Comparison of ENCODE assay signal across 16 mouse cellular contexts in genomic region chr4:135883881-135884516, GRCm38 (mm10). TPM values are rescaled to one million over a fixed set of nuclear protein-coding genes. Genes with fewer than 3 reads are reported as not detected.
DNase-seq lines count a peak whose midpoint lies in the region; ATAC-seq and TF ChIP-seq lines count a peak whose summit lies in the region.
"Had no signal": no experiment of that assay in that cellular context is flagged by ENCODE, and none has a peak within 500 bp of the region (broad histone marks: within the 10 kb centered on the region; RNA-seq: fewer than 3 reads in every experiment).

No protein-coding gene starts in this region.

- H3K4me3 ChIP-seq in heart, embryonic 13.5 days: no peak overlapping the region
- no peak overlapping the region for H3K4me3 ChIP-seq in liver, postnatal 0 days (ENCODE audit: low read depth, low read length)
- H3K4me3 ChIP-seq in liver, embryonic 12.5 days: no peak overlapping the region
- H3K4me3 ChIP-seq in embryonic facial prominence, embryonic 11.5 days (ENCODE audit: low read depth, low read length): no peak overlapping the region
- H3K4me3 ChIP-seq: heart, embryonic 15.5 days; midbrain, embryonic 13.5 days had no signal

- H3K27ac ChIP-seq in heart, embryonic 13.5 days (replicated peaks): no peak overlapping the region
- peak overlapping the region; percentile 65; the same call in 1 of the 2 replicates for H3K27ac ChIP-seq in liver, postnatal 0 days (ENCODE audit: low read depth)
- H3K27ac ChIP-seq in liver, embryonic 12.5 days: no peak overlapping the region
- 0 out of 2 replicates have a peak overlapping the region, but pooled peaks have one; percentile 8 for H3K27ac ChIP-seq in embryonic facial prominence, embryonic 11.5 days (replicated peaks; ENCODE audit: low read depth, low read length)
- H3K27ac ChIP-seq: heart, embryonic 15.5 days; hindbrain, embryonic 14.5 days; midbrain, embryonic 13.5 days had no signal

- ATAC-seq in heart, embryonic 13.5 days (ENCODE audit: extremely low read depth, insufficient number of reproducible peaks, low FRiP score, low TSS enrichment): no peak
- ATAC-seq in liver, postnatal 0 days: no peak; the same call in 1 of the 2 replicates
- ATAC-seq in liver, embryonic 12.5 days: no peak
- no peak for ATAC-seq in embryonic facial prominence, embryonic 11.5 days (replicated peaks; ENCODE audit: insufficient number of reproducible peaks, low FRiP score, low TSS enrichment, low read depth)
- ATAC-seq: forebrain, embryonic 14.5 days; midbrain, embryonic 13.5 days had no signal

- H3K36me3 ChIP-seq in heart, embryonic 13.5 days: no peaks in the 10 kb centered on the region
- H3K36me3 ChIP-seq in liver, postnatal 0 days (replicated peaks; ENCODE audit: insufficient read depth, low read length): no peaks in the 10 kb centered on the region
- H3K36me3 ChIP-seq in liver, embryonic 12.5 days: no peaks in the 10 kb centered on the region
- H3K36me3 ChIP-seq in embryonic facial prominence, embryonic 11.5 days (replicated peaks; ENCODE audit: control insufficient read depth, insufficient read depth, low read depth, low read length): no peaks in the 10 kb centered on the region
- H3K36me3 ChIP-seq: heart, embryonic 15.5 days; midbrain, embryonic 13.5 days had no signal

- no peak overlapping the region for H3K4me2 ChIP-seq in heart, embryonic 13.5 days
- no peak overlapping the region for H3K4me2 ChIP-seq in liver, postnatal 0 days (ENCODE audit: low read depth, low read length)
- H3K4me2 ChIP-seq in liver, embryonic 12.5 days: no peak overlapping the region
- H3K4me2 ChIP-seq in embryonic facial prominence, embryonic 11.5 days (ENCODE audit: low read depth, low read length): no peak overlapping the region
- H3K4me2 ChIP-seq: heart, embryonic 15.5 days; hindbrain, embryonic 14.5 days; midbrain, embryonic 13.5 days had no signal

- peaks cover 13% of the 10 kb centered on the region for H3K4me1 ChIP-seq in heart, embryonic 13.5 days
- peaks cover 13% of the 10 kb centered on the region for H3K4me1 ChIP-seq in liver, postnatal 0 days (ENCODE audit: insufficient read depth)
- H3K4me1 ChIP-seq in liver, embryonic 12.5 days: peaks cover 25% of the 10 kb centered on the region
- H3K4me1 ChIP-seq in embryonic facial prominence, embryonic 11.5 days (ENCODE audit: control insufficient read depth, insufficient read depth, low read length): 0 out of 2 replicates have a peak, but pooled peaks cover 2% of the 10 kb centered on the region
- H3K4me1 ChIP-seq: midbrain, embryonic 13.5 days had no signal

- DNase-seq in heart, adult 8-10 months (ENCODE audit: low spot score): no peak
- DNase-seq in liver, postnatal 0 days: no peak
- DNase-seq in embryonic facial prominence, embryonic 11.5 days (ENCODE audit: low spot score): no peak
- peak; percentile 55 for DNase-seq in thymus, postnatal 25 days
- no peak for DNase-seq in cerebellum, adult 9-10 months
- no peak for DNase-seq in right cerebral cortex, postnatal 10 days (ENCODE audit: low spot score in 2 of 2)
- DNase-seq: gastrocnemius, postnatal 10 days; lung, postnatal 10 days; right cerebral cortex, postnatal 14 days had no signal

- H3K9ac ChIP-seq in heart, embryonic 13.5 days: 0 out of 2 replicates have a peak overlapping the region, but pooled peaks have one; percentile 8
- no peak overlapping the region for H3K9ac ChIP-seq in liver, postnatal 0 days (replicated peaks)
- no peak overlapping the region for H3K9ac ChIP-seq in liver, embryonic 12.5 days
- H3K9ac ChIP-seq in embryonic facial prominence, embryonic 11.5 days (replicated peaks; ENCODE audit: low read length): no peak overlapping the region
- H3K9ac ChIP-seq: heart, embryonic 15.5 days; hindbrain, embryonic 14.5 days; midbrain, embryonic 13.5 days had no signal

- H3K9me3 ChIP-seq in heart, embryonic 13.5 days: no peaks in the 10 kb centered on the region
- H3K9me3 ChIP-seq in liver, postnatal 0 days (ENCODE audit: low read length): no peaks in the 10 kb centered on the region
- no peaks in the 10 kb centered on the region for H3K9me3 ChIP-seq in liver, embryonic 12.5 days (replicated peaks)
- H3K9me3 ChIP-seq in embryonic facial prominence, embryonic 11.5 days (replicated peaks; ENCODE audit: control insufficient read depth, low read length): no peaks in the 10 kb centered on the region
- H3K9me3 ChIP-seq: heart, embryonic 15.5 days; midbrain, embryonic 13.5 days had no signal

- no peaks in the 10 kb centered on the region for H3K27me3 ChIP-seq in heart, embryonic 13.5 days (replicated peaks)
- no peaks in the 10 kb centered on the region for H3K27me3 ChIP-seq in liver, postnatal 0 days (ENCODE audit: insufficient read depth, low read length)
- H3K27me3 ChIP-seq in liver, embryonic 12.5 days (replicated peaks): 0 out of 2 replicates have a peak, but pooled peaks cover 3% of the 10 kb centered on the region
- H3K27me3 ChIP-seq in embryonic facial prominence, embryonic 11.5 days (ENCODE audit: control insufficient read depth, insufficient read depth, low read length): no peaks in the 10 kb centered on the region
- H3K27me3 ChIP-seq: heart, embryonic 15.5 days; midbrain, embryonic 13.5 days had no signal

- WGBS in heart, embryonic 13.5 days: 47% methylated on average over 7 of the region's 7 CpGs
- WGBS in liver, postnatal 0 days (ENCODE audit: insufficient replicate concordance): 53% methylated on average over 7 of the region's 7 CpGs
- 43% methylated on average over 7 of the region's 7 CpGs for WGBS in liver, embryonic 12.5 days (ENCODE audit: insufficient replicate concordance)
- WGBS in embryonic facial prominence, embryonic 11.5 days: 33% methylated on average over 7 of the region's 7 CpGs

- TF ChIP-seq EP300 in liver, postnatal 0 days (IDR thresholded peaks at IDR 0.05; ENCODE audit: low read depth): no peak

- TF ChIP-seq CTCF in liver, postnatal 0 days (IDR thresholded peaks at IDR 0.05; ENCODE audit: low read depth): no peak

RNA-seq across cellular contexts. Expression of gene Pnrc2, which starts 10.3 kb away (rescaled TPM):
- polyA plus RNA-seq in heart, embryonic 13.5 days (2015; fragmentation: Nextera tagmentation; extraction: Ambion mirVana): 114 and 125 TPM in 2 replicates
- 10 to 100 TPM; 51.2 to 75.7 (median 66.5) TPM for total RNA-seq in heart, adult 8-10 months (2022)
- polyA plus RNA-seq in liver, postnatal 0 days (2015; fragmentation: Nextera tagmentation; extraction: Ambion mirVana): 53.2 and 55.2 TPM in 2 replicates
- 91.1 and 98.9 TPM in 2 replicates for polyA plus RNA-seq in liver, embryonic 12.5 days (2016; fragmentation: Nextera tagmentation; extraction: Ambion mirVana)
- polyA plus RNA-seq in embryonic facial prominence, embryonic 11.5 days (2014; fragmentation: Nextera tagmentation; extraction: Ambion mirVana): 227 and 251 TPM in 2 replicates

RNA-seq across cellular contexts. Expression of gene Cnr2, which starts 11.2 kb away (rescaled TPM):
- 0.29 and 0.36 TPM in 2 replicates for polyA plus RNA-seq in heart, embryonic 13.5 days (2015; fragmentation: Nextera tagmentation; extraction: Ambion mirVana)
- total RNA-seq in heart, adult 8-10 months (2022): under 1 TPM; 0.22 to 0.57 (median 0.36) TPM
- 2.5 and 2.6 TPM in 2 replicates for polyA plus RNA-seq in liver, postnatal 0 days (2015; fragmentation: Nextera tagmentation; extraction: Ambion mirVana)
- 3.9 and 4.3 TPM in 2 replicates for polyA plus RNA-seq in liver, embryonic 12.5 days (2016; fragmentation: Nextera tagmentation; extraction: Ambion mirVana)
- 0.25 and 0.43 TPM in 2 replicates for polyA plus RNA-seq in embryonic facial prominence, embryonic 11.5 days (2014; fragmentation: Nextera tagmentation; extraction: Ambion mirVana)
- polyA plus RNA-seq: C2C12 had no signal

RNA-seq across cellular contexts. Expression of gene Srsf10, which starts 28.5 kb away (rescaled TPM):
- polyA plus RNA-seq in heart, embryonic 13.5 days (2015; fragmentation: Nextera tagmentation; extraction: Ambion mirVana): 130 and 140 TPM in 2 replicates
- total RNA-seq in heart, adult 8-10 months (2022): 10 to 100 TPM; 33.2 to 42.3 (median 37.9) TPM
- 62.1 and 67.6 TPM in 2 replicates for polyA plus RNA-seq in liver, postnatal 0 days (2015; fragmentation: Nextera tagmentation; extraction: Ambion mirVana)
- 157 TPM in 2 replicates for polyA plus RNA-seq in liver, embryonic 12.5 days (2016; fragmentation: Nextera tagmentation; extraction: Ambion mirVana)
- polyA plus RNA-seq in embryonic facial prominence, embryonic 11.5 days (2014; fragmentation: Nextera tagmentation; extraction: Ambion mirVana): 421 and 489 TPM in 2 replicates

RNA-seq across cellular contexts. Expression of gene Fuca1, which starts 36.5 kb away (rescaled TPM):
- polyA plus RNA-seq in heart, embryonic 13.5 days (2015; fragmentation: Nextera tagmentation; extraction: Ambion mirVana): 46.0 and 47.9 TPM in 2 replicates
- 10 to 100 TPM; 29.8 to 40.8 (median 34.6) TPM for total RNA-seq in heart, adult 8-10 months (2022)
- 45.2 and 50.7 TPM in 2 replicates for polyA plus RNA-seq in liver, postnatal 0 days (2015; fragmentation: Nextera tagmentation; extraction: Ambion mirVana)
- polyA plus RNA-seq in liver, embryonic 12.5 days (2016; fragmentation: Nextera tagmentation; extraction: Ambion mirVana): 22.2 and 23.8 TPM in 2 replicates
- polyA plus RNA-seq in embryonic facial prominence, embryonic 11.5 days (2014; fragmentation: Nextera tagmentation; extraction: Ambion mirVana): 39.2 and 45.5 TPM in 2 replicates

Comparison
In these comparisons a context has a peak if more than half of its experiments do, and no peak if none do; other contexts are left out.
1. H3K27ac ChIP-seq: peak in liver, postnatal 0 days (single experiment) and embryonic facial prominence, embryonic 11.5 days (single experiment); none in heart, embryonic 13.5 days (single experiment) and liver, embryonic 12.5 days (single experiment).